In genomic region chr8:111929648-111930344, GRCm38 (mm10) we compare ENCODE assay signal across 18 mouse cellular contexts. TPM values are rescaled to one million over a fixed set of nuclear protein-coding genes. Genes with fewer than 3 reads are reported as not detected.
DNase-seq lines count a peak whose midpoint lies in the region; ATAC-seq and TF ChIP-seq lines count a peak whose summit lies in the region.
"Had no signal": no experiment of that assay in that cellular context is flagged by ENCODE, and none has a peak within 500 bp of the region (broad histone marks: within the 10 kb centered on the region; RNA-seq: fewer than 3 reads in every experiment).

No protein-coding gene starts in this region.

- H3K27ac ChIP-seq in stomach, embryonic 15.5 days = no peak overlapping the region
- no peak overlapping the region for H3K27ac ChIP-seq in stomach, postnatal 0 days (replicated peaks)
- peak overlapping the region; percentile 97 for H3K27ac ChIP-seq in liver, embryonic 16.5 days (ENCODE audit: low read length)
- H3K27ac ChIP-seq in hindbrain, embryonic 14.5 days = no peak overlapping the region
- H3K27ac ChIP-seq: hindbrain, postnatal 0 days had no signal

- H3K36me3 ChIP-seq in stomach, embryonic 15.5 days = no peaks in the 10 kb centered on the region
- no peaks in the 10 kb centered on the region for H3K36me3 ChIP-seq in stomach, postnatal 0 days (ENCODE audit: control insufficient read depth, insufficient read depth, low read length)
- H3K36me3 ChIP-seq in liver, embryonic 16.5 days (ENCODE audit: control insufficient read depth, insufficient read depth) = no peaks in the 10 kb centered on the region
- H3K36me3 ChIP-seq in hindbrain, embryonic 14.5 days (replicated peaks; ENCODE audit: control insufficient read depth, insufficient read depth) = 0 out of 2 replicates have a peak, but pooled peaks cover 6% of the 10 kb centered on the region

- DNase-seq in stomach, postnatal 0 days (ENCODE audit: low spot score) = no peak
- no peak for DNase-seq in left cerebral cortex, postnatal 25 days (ENCODE audit: low spot score in 2 of 2)
- DNase-seq in hindbrain, embryonic 14.5 days (ENCODE audit: low spot score) = no peak
- no peak for DNase-seq in thymus, adult 18-20 months
- DNase-seq: cerebellum, adult 11-12 months; heart, postnatal 36 days; kidney, adult 2 months; kidney, postnatal 4 days; layer of hippocampus, postnatal 36 days had no signal

- no peaks in the 10 kb centered on the region for H3K9me3 ChIP-seq in stomach, embryonic 15.5 days
- H3K9me3 ChIP-seq in stomach, postnatal 0 days (ENCODE audit: control insufficient read depth, low read length) = no peaks in the 10 kb centered on the region
- H3K9me3 ChIP-seq in liver, embryonic 16.5 days (replicated peaks; ENCODE audit: control insufficient read depth, low read length) = no peaks in the 10 kb centered on the region
- H3K9me3 ChIP-seq in hindbrain, embryonic 14.5 days (ENCODE audit: control insufficient read depth, low read length) = no peaks in the 10 kb centered on the region

- 53% methylated on average over 8 of the region's 8 CpGs for WGBS in stomach, embryonic 15.5 days
- 44% methylated on average over 8 of the region's 8 CpGs for WGBS in stomach, postnatal 0 days
- WGBS in liver, embryonic 16.5 days (ENCODE audit: insufficient replicate concordance) = 15% methylated on average over 8 of the region's 8 CpGs
- WGBS in hindbrain, embryonic 14.5 days = 78% methylated on average over 8 of the region's 8 CpGs

- no peak overlapping the region for H3K9ac ChIP-seq in stomach, embryonic 15.5 days
- no peak overlapping the region for H3K9ac ChIP-seq in stomach, postnatal 0 days (ENCODE audit: low read length)
- peak overlapping the region; percentile 52 for H3K9ac ChIP-seq in liver, embryonic 16.5 days (ENCODE audit: low read depth, low read length)
- H3K9ac ChIP-seq in hindbrain, embryonic 14.5 days = no peak overlapping the region

- peaks cover 12% of the 10 kb centered on the region for H3K4me1 ChIP-seq in stomach, embryonic 15.5 days
- H3K4me1 ChIP-seq in stomach, postnatal 0 days (replicated peaks; ENCODE audit: control insufficient read depth, insufficient read depth) = 0 out of 2 replicates have a peak, but pooled peaks cover 3% of the 10 kb centered on the region
- H3K4me1 ChIP-seq in liver, embryonic 16.5 days (ENCODE audit: control insufficient read depth, low read depth, low read length) = peaks cover 48% of the 10 kb centered on the region
- peaks cover 4% of the 10 kb centered on the region for H3K4me1 ChIP-seq in hindbrain, embryonic 14.5 days (replicated peaks; ENCODE audit: control insufficient read depth, insufficient read depth, low read length)

- H3K27me3 ChIP-seq in stomach, embryonic 15.5 days (replicated peaks) = no peaks in the 10 kb centered on the region
- H3K27me3 ChIP-seq in stomach, postnatal 0 days (ENCODE audit: control insufficient read depth, insufficient read depth, low read length) = no peaks in the 10 kb centered on the region
- H3K27me3 ChIP-seq in liver, embryonic 16.5 days (ENCODE audit: control insufficient read depth, insufficient read depth, low read depth, low read length) = no peaks in the 10 kb centered on the region
- H3K27me3 ChIP-seq in hindbrain, embryonic 14.5 days (ENCODE audit: control insufficient read depth, insufficient read depth, low read length) = no peaks in the 10 kb centered on the region

- no peak for TF ChIP-seq EP300 in stomach, postnatal 0 days (optimal IDR thresholded peaks at IDR 0.05)

- ATAC-seq in stomach, embryonic 15.5 days (ENCODE audit: insufficient read depth, low FRiP score, low read depth) = peak; percentile 66; the same call in 1 of the 2 replicates
- no peak for ATAC-seq in stomach, postnatal 0 days (ENCODE audit: low FRiP score, low TSS enrichment)
- ATAC-seq in erythroblast, adult 5-6 weeks (replicated peaks; ENCODE audit: low FRiP score, poor library complexity, severe bottlenecking) = peak; percentile 84
- ATAC-seq in liver, embryonic 16.5 days (ENCODE audit: low read depth) = peak; percentile 86
- ATAC-seq in hindbrain, embryonic 14.5 days (ENCODE audit: low FRiP score) = no peak
- ATAC-seq: CD4-positive, CD25-positive, alpha-beta regulatory T cell, adult 4 months; forebrain, embryonic 14.5 days; hindbrain, postnatal 0 days; lung, postnatal 0 days had no signal

- no peak overlapping the region for H3K4me3 ChIP-seq in stomach, embryonic 15.5 days (replicated peaks)
- no peak overlapping the region for H3K4me3 ChIP-seq in stomach, postnatal 0 days (ENCODE audit: low read depth, low read length)
- peak overlapping the region; percentile 19; the same call in 1 of the 2 replicates for H3K4me3 ChIP-seq in liver, embryonic 16.5 days (ENCODE audit: low read depth, low read length)
- H3K4me3 ChIP-seq in hindbrain, embryonic 14.5 days (replicated peaks; ENCODE audit: low read length) = no peak overlapping the region

- intact Hi-C loops in left cerebral cortex, postnatal 25 days (cut with DNase I) = no loop called here

- H3K4me2 ChIP-seq in stomach, embryonic 15.5 days = no peak overlapping the region
- H3K4me2 ChIP-seq in stomach, postnatal 0 days (replicated peaks; ENCODE audit: low read depth) = no peak overlapping the region
- peak overlapping the region; percentile 51 for H3K4me2 ChIP-seq in liver, embryonic 16.5 days (ENCODE audit: low read depth, low read length)
- H3K4me2 ChIP-seq in hindbrain, embryonic 14.5 days (replicated peaks) = no peak overlapping the region
- H3K4me2 ChIP-seq: midbrain, embryonic 11.5 days had no signal

- no peak for TF ChIP-seq CTCF in stomach, postnatal 0 days (IDR thresholded peaks at IDR 0.05; ENCODE audit: low read depth)

RNA-seq across cellular contexts. Expression of gene Tmem231, which starts 3.9 kb away (rescaled TPM):
- polyA plus RNA-seq in stomach, embryonic 15.5 days (2015; fragmentation: Nextera tagmentation; extraction: Ambion mirVana) = 10.8 and 13.1 TPM in 2 replicates
- polyA plus RNA-seq in stomach, postnatal 0 days (2015; fragmentation: Nextera tagmentation; extraction: Ambion mirVana) = 3.3 and 4.1 TPM in 2 replicates
- 2.7 TPM in 1 of 2 replicates, not detected in the other for total RNA-seq in erythroblast, adult 5-6 weeks (2015; ENCODE audit: low replicate concordance)
- 4.7 and 5.0 TPM in 2 replicates for total RNA-seq in erythroblast, adult 5-6 weeks (2017; ENCODE audit: low replicate concordance)
- 1.6 and 1.8 TPM in 2 replicates for polyA plus RNA-seq in liver, embryonic 16.5 days (2015; fragmentation: Nextera tagmentation; extraction: Ambion mirVana)
- 10 to 100 TPM; 12.0 to 13.0 TPM for total RNA-seq in left cerebral cortex, postnatal 25 days (2021)
- polyA plus RNA-seq in hindbrain, embryonic 14.5 days (2014; fragmentation: Nextera tagmentation; extraction: Ambion mirVana) = 15.3 and 19.6 TPM in 2 replicates
- total RNA-seq: granulocyte monocyte progenitor cell, adult 5-6 weeks had no signal

RNA-seq across cellular contexts. Expression of gene Gabarapl2, which starts 10.7 kb away (rescaled TPM):
- polyA plus RNA-seq in stomach, embryonic 15.5 days (2015; fragmentation: Nextera tagmentation; extraction: Ambion mirVana) = 189 and 205 TPM in 2 replicates
- 290 and 292 TPM in 2 replicates for polyA plus RNA-seq in stomach, postnatal 0 days (2015; fragmentation: Nextera tagmentation; extraction: Ambion mirVana)
- total RNA-seq in erythroblast, adult 5-6 weeks (2015; ENCODE audit: low replicate concordance) = 113 and 121 TPM in 2 replicates
- 170 and 171 TPM in 2 replicates for total RNA-seq in erythroblast, adult 5-6 weeks (2017; ENCODE audit: low replicate concordance)
- polyA plus RNA-seq in liver, embryonic 16.5 days (2015; fragmentation: Nextera tagmentation; extraction: Ambion mirVana) = 195 and 201 TPM in 2 replicates
- total RNA-seq in left cerebral cortex, postnatal 25 days (2021) = 100 to 1,000 TPM; 219 to 220 TPM
- polyA plus RNA-seq in hindbrain, embryonic 14.5 days (2014; fragmentation: Nextera tagmentation; extraction: Ambion mirVana) = 454 and 472 TPM in 2 replicates

RNA-seq across cellular contexts. Expression of gene Chst5, which starts 19.5 kb away (rescaled TPM):
- polyA plus RNA-seq in stomach, embryonic 15.5 days (2015; fragmentation: Nextera tagmentation; extraction: Ambion mirVana) = 2.0 and 2.2 TPM in 2 replicates
- 0.36 and 0.39 TPM in 2 replicates for polyA plus RNA-seq in stomach, postnatal 0 days (2015; fragmentation: Nextera tagmentation; extraction: Ambion mirVana)
- total RNA-seq in erythroblast, adult 5-6 weeks (2015; ENCODE audit: low replicate concordance) = not detected in 2 replicates
- not detected in 2 replicates for total RNA-seq in erythroblast, adult 5-6 weeks (2017; ENCODE audit: low replicate concordance)
- 0.04 TPM in 1 of 2 replicates, not detected in the other for polyA plus RNA-seq in liver, embryonic 16.5 days (2015; fragmentation: Nextera tagmentation; extraction: Ambion mirVana)
- total RNA-seq in left cerebral cortex, postnatal 25 days (2021) = under 1 TPM; 0.28 to 0.30 TPM
- 2.7 and 4.3 TPM in 2 replicates for polyA plus RNA-seq in hindbrain, embryonic 14.5 days (2014; fragmentation: Nextera tagmentation; extraction: Ambion mirVana)
- total RNA-seq: granulocyte monocyte progenitor cell, adult 5-6 weeks; heart, postnatal 36 days had no signal
- polyA plus RNA-seq: CD4-positive, CD25-positive, alpha-beta regulatory T cell, adult 4 months had no signal

RNA-seq across cellular contexts. Expression of gene Tmem170, which starts 53.2 kb away (rescaled TPM):
- 12.8 and 13.3 TPM in 2 replicates for polyA plus RNA-seq in stomach, embryonic 15.5 days (2015; fragmentation: Nextera tagmentation; extraction: Ambion mirVana)
- polyA plus RNA-seq in stomach, postnatal 0 days (2015; fragmentation: Nextera tagmentation; extraction: Ambion mirVana) = 9.9 and 10.1 TPM in 2 replicates
- 0.84 and 2.7 TPM in 2 replicates for total RNA-seq in erythroblast, adult 5-6 weeks (2015; ENCODE audit: low replicate concordance)
- total RNA-seq in erythroblast, adult 5-6 weeks (2017; ENCODE audit: low replicate concordance) = 0.70 and 1.4 TPM in 2 replicates
- 4.2 and 4.4 TPM in 2 replicates for polyA plus RNA-seq in liver, embryonic 16.5 days (2015; fragmentation: Nextera tagmentation; extraction: Ambion mirVana)
- total RNA-seq in left cerebral cortex, postnatal 25 days (2021) = 1 to 10 TPM; 3.6 to 4.3 TPM
- 2.8 and 3.7 TPM in 2 replicates for polyA plus RNA-seq in hindbrain, embryonic 14.5 days (2014; fragmentation: Nextera tagmentation; extraction: Ambion mirVana)

Comparison
In these comparisons a context has a peak if more than half of its experiments do, and no peak if none do; other contexts are left out.
1. ATAC-seq: peak in stomach, embryonic 15.5 days (single experiment), erythroblast, adult 5-6 weeks (single experiment) and liver, embryonic 16.5 days (single experiment); none in stomach, postnatal 0 days (single experiment) and hindbrain, embryonic 14.5 days (single experiment).